Mouse (Mus musculus): ENCODE measurements around the gene St6galnac3. TPM values are rescaled to one million over a fixed set of nuclear protein-coding genes. Genes with fewer than 3 reads are reported as not detected.

St6galnac3 gene
- total RNA-seq, 2 experiments from 2014 or later, result 25.6 to 29.0 TPM

DNA sequence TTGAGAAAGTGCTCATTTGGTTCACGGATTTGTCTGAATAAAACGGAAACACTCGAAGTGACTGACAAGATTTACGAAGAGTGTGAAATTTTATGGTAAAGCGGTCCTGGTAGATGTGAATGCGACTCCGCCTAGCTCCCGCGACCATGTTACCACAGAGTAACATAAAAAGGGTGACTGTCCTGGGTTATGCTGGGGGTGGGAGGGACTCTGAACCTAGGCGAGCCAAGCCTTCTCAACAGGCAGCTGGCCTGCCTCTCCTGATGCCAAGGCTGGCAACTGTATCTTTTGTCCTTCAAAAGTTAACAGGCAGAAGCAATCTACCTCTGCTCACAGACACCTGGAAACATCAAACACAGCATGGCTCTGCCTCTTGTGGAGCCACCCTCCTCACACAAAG lies 9.8 kb upstream of the St6galnac3 start:
- DNase-seq (ENCODE audit: extremely low spot score in 1 of 2, low spot score in 1 of 2), result no peak

- no peak for DNase-seq (ENCODE audit: extremely low spot score in 1 of 2, low spot score in 1 of 2)
Measured at GRCm38 (mm10) chr3:153733364-153734159, 8.6 kb upstream of the St6galnac3 start.

GRCm38 (mm10) chr3:153732749-153733148 lies 7.8 kb upstream of the St6galnac3 start:
- no peak for DNase-seq (ENCODE audit: extremely low spot score in 1 of 2, low spot score in 1 of 2)

DNA sequence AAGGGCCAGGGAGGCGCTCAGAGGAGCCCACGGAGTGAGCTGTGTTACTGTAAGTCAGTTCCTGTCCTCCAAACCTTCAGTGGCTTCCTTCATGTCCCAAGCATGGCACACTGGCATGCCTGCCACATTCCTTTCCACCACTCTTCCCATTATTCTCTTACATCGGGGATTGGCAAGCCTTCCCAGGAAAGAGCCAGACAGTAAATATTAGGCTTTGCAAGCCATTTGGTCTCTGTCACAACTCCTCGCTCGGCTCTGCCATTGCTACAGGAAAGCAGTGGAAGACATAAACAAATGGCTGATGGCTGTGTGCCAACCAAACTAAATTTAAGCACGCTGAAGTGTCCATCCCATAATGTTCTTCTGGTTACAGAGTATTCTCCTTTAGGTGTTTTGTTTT lies 7.1 kb upstream of the St6galnac3 start:
- no peak for DNase-seq (ENCODE audit: extremely low spot score in 1 of 2, low spot score in 1 of 2)

DNA sequence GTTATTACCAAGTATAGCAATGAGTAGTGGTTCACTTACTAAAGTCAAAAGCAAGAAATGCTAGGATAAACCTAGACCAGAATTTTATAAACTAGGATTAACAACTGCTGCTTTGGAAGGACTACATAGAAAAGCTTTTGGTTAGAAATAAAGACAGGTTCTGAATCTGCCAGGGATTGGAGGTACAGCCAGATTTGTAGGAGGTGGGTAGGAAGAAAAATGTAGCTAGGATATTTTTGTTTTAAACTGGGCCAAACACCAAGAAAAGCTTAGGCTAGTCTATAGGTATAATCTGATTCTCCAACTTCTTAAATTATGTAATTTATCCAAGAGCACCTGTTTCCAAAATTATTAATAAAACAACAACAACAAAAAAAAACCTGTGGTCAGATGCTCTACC lies 3.6 kb upstream of the St6galnac3 start:
- no peak for DNase-seq (ENCODE audit: extremely low spot score in 1 of 2, low spot score in 1 of 2)

GRCm38 (mm10) chr3:153723467-153724079 lies 1.4 kb downstream of the St6galnac3 start:
- DNase-seq (ENCODE audit: extremely low spot score in 1 of 2, low spot score in 1 of 2), result no peak

DNA sequence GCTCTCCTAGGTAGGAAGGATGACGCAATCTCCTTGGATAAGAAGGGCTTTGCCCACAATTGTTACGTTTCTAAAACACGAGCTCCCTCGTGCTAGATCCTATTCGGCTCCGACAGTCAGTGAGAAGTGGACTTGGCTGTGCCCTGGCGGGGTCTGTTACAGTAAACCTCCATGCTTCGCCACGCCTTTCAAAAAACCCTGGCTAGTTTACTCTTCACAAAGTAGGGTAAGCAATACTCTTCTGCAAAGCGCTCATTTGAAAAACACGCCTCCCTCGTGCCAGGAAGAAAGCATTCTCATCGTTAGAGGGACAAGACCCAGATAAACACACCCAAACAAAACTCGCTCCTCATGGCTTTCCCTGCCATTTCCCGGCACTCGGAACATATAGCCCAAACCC lies 3.4 kb downstream of the St6galnac3 start:
- no peak for DNase-seq (ENCODE audit: extremely low spot score in 1 of 2, low spot score in 1 of 2)

DNA sequence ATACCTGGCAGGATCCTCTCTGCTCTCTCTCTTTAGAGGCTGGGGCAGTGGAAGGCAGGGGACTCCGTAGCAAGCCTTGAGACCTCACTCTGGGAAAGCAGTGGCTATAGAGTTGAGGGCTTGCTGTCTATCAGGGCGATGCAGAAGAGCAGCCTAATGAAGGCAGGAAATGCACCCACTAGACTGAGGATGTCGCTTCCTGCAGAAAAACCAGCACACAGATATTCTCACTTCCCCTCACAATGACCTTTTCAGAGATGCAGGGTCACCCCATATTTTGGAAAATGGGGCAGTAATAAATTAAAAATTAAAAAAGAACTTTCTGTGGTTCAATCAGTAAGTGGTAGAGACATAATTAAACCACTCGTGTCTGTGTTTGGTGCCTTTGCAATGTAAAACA lies 4.1 kb downstream of the St6galnac3 start:
- no peak for DNase-seq (ENCODE audit: extremely low spot score in 1 of 2, low spot score in 1 of 2)

DNA sequence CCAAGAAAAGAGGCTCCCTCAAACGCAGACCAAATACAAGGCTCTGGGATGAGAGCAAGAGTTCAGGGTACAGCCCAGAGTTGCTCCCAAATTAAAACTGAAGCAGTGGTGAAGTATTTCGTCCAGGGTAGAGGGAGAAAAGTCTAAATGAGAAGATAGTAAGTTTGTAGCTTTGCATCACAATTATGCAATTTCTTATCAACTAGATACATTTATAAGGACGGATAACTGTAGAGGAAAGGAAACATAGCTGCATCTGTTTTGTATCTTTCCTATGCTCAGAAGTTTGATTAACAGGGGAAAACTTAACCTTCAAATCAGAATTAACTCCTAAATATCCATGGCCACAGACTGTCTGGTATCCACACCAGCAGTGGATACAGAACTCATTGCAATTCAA lies 4.7 kb downstream of the St6galnac3 start:
- no peak for DNase-seq (ENCODE audit: extremely low spot score in 1 of 2, low spot score in 1 of 2)

DNA sequence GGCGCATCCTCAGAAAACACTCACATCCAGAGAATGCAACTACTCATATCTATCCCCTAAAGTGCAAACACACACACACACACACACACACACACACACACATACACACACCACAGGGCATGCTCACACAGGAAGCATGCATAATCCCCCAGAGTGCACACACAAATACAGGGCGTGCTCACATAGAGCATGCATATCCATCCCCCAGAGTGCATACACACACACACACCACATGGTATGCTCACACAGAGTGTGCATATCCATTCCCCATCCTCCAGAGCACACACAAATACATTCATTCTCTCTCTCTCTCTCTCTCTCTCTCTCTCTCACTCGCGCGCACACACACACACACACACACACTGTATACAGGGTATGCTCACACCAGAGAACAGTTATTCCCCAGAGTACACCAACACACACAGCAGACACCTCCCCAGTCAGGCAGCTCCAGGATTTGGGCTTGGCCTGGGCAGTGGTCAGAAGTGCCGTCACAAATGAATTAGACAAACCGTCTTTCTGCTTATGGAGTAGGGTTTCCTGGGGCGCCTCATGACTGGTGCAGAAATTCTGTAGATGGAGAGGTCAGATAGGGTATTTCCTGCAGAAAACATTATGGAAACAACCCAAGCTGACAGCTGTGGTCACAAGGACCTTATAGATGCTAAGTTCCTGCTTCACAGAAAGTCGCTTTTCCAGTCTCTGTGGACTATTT lies 5.6 kb downstream of the St6galnac3 start:
- DNase-seq (ENCODE audit: extremely low spot score in 1 of 2, low spot score in 1 of 2), result no peak

DNA sequence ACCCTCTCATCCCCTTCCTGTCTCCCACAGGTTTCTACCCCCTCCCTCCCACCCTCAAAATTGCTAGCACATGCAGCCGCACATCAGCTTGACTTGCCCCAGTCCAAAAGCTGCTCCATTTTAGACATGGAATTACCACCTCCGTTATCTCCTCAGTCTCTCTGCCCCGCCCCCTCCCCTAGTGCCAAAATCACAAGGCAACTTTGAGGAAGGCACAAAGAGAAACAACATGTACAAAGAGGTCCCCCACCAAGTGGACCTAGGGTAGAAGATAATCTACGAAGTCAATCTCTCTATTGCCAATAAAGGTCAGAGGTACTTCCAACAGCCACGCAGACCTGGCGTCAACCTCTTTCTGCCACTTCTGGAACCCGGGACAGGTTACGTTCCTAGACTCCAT lies 6.2 kb downstream of the St6galnac3 start:
- DNase-seq (ENCODE audit: extremely low spot score in 1 of 2, low spot score in 1 of 2), result no peak

DNA sequence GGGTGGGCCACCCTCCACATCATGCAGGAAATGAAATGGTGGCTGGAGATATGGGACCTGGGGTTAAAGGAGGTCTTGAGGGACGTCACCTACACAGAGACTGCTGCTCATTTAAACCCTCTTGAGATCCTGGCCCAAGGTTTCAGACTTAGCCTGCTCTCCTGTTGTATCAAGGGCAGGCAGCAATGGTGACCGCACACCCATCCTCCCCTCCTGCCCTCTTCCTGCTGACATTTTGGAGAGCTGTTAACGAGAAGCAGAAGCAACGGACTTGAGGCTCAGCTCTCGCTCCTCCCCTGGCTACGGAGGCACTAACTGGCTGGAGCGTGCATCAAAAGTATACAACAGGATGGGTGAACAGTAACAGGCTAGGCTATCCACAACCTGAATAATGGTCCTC lies 7.2 kb downstream of the St6galnac3 start:
- DNase-seq (ENCODE audit: extremely low spot score in 1 of 2, low spot score in 1 of 2), result no peak

GRCm38 (mm10) chr3:153715646-153716045 lies 9.3 kb downstream of the St6galnac3 start:
- no peak for DNase-seq (ENCODE audit: extremely low spot score in 1 of 2, low spot score in 1 of 2)

DNA sequence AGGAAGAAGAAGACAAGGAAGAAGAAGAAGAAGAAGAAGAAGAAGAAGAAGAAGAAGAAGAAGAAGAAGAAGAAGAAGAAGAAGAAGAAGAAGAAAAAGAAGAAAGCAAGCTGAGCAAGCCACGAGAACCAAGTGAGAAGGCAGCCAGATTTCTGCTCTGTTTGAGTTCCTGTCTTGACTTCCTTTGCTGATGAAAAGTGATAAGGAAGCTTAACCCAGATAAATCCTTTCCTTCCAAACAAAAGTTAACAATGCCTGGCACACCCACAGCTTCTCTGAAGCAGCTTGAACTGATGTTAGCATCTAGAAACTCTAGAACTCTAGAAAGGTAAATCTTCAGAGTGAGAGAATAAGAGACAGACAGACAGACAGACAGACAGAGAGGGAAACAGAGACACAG lies 14.4 kb downstream of the St6galnac3 start:
- DNase-seq (ENCODE audit: extremely low spot score in 1 of 2, low spot score in 1 of 2), result no peak

GRCm38 (mm10) chr3:153707687-153708086 lies 17.3 kb downstream of the St6galnac3 start:
- DNase-seq (ENCODE audit: extremely low spot score in 1 of 2, low spot score in 1 of 2), result no peak

- DNase-seq (ENCODE audit: extremely low spot score in 1 of 2, low spot score in 1 of 2), result no peak
Measured at GRCm38 (mm10) chr3:153706901-153707300, 18.1 kb downstream of the St6galnac3 start.

DNA sequence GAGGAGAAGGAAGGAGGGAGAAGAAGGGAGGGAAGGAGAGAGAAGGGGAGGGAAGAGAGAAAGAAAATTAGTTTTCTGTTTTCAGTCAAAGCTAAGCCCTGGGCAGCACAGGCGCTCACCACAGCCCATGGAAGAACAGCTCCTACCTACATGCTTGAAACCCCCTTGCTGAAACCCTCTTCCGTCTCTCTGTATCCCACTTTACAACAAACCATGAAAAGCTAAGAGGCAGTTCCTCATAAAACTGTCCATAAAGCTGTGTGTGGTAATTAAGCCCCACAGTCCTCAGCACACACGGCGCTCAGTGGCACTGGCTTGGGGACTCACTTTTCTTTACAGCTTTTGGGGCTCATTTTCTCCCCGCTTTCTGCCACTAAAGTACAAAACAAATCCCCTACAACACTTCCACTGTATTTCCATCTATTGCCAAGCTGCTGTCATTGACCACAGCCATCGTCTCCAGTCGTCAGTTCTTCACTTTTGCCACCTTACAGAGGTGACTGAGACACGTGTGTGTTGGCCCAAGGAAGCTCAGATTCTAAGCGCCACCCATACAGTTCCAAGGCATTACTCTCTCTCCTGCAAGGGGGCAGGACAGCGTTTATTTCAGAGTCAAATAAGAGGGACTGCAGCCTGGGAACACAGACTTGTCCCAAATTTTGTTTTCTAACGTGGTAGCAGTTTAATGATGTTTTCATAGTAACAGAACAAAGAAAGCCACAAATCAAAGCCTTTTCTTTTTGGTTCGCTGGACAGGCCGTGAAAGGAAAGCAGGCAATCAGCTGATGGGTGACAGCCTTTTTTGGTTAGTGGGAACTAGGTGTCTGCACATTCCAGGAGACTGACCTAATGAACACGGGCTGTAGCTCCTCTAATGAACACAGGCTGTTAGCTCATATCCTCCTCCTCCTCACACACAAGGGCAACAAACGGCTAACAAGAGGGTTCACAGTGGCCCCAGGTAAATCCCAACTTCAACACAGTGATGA lies 22.9 kb downstream of the St6galnac3 start:
- DNase-seq (ENCODE audit: extremely low spot score in 1 of 2, low spot score in 1 of 2), result no peak

DNA sequence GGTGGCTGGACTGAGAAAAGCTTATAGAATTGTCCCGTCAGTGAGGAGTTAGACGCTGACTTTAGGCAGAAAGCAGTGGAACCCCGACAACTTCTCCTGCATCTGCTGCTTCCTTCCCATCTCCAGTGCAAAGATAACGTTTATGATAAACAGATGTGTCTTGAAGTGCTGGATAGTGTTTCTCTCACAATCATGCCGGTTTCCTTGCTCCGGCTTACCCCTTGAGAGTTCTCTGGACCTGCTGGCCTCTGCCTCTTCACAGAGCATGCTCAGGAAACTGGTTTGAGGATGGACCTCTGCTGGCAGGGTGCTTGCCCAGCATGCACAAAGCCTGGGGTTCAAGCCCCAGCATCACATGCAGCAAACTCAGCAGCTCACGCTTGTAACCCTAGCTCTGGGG lies 23.8 kb downstream of the St6galnac3 start:
- DNase-seq (ENCODE audit: extremely low spot score in 1 of 2, low spot score in 1 of 2), result no peak

DNA sequence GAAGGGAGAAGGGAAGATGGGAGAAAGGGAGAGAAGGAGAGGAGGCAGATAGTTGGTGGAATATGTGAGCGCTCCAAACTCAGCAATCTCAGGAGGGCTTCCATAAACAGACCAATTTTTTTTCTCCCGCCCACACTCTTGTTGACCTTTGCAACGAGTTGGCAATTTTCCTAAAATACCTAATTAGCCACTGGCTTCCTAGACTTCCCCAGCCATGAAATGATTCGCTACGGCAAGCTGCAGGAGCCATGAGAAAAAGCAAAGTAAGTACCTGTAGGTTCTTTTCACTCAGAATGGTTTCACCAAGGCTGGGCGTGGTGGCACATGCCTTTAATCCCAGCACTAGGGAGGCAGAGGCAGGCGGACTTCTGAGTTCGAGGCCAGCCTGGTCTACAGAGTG lies 25.9 kb downstream of the St6galnac3 start:
- no peak for DNase-seq (ENCODE audit: extremely low spot score in 1 of 2, low spot score in 1 of 2)

GRCm38 (mm10) chr3:153692978-153693377 lies 32.0 kb downstream of the St6galnac3 start:
- no peak for DNase-seq (ENCODE audit: extremely low spot score in 1 of 2, low spot score in 1 of 2)

All from layer of hippocampus, postnatal 25 days (tissue).